Mouse (Mus musculus) neural tube, embryonic 13.5 days (tissue): ENCODE measurements around the gene Lrrfip1. TPM values are rescaled to one million over a fixed set of nuclear protein-coding genes. Genes with fewer than 3 reads are reported as not detected.
A peak's percentile ranks its signal among the peaks of the same experiment; 100 is the strongest.

ENCODE experiments used
- ATAC-seq: fragments of 200-750 bp; cut with Nextera tagmentation; 2 replicates; pipeline ENCODE4 v1.8.0; 2017; ENCODE audit warnings: low read depth, mild to moderate bottlenecking, moderate TSS enrichment, moderate library complexity
- H3K27ac ChIP-seq: fragments of 300-500 bp; sonication (generic); replicated peaks from 2 replicates; pipeline ENCODE4 v1.5.1; 2015; ENCODE audit warnings: moderate library complexity, mild to moderate bottlenecking, inconsistent platforms
- H3K27me3 ChIP-seq: fragments of 300-500 bp; sonication (generic); 2 replicates; pipeline ENCODE4 v1.6.1; 2015; ENCODE audit warnings: mild to moderate bottlenecking, inconsistent platforms
- H3K36me3 ChIP-seq: fragments of 300-500 bp; sonication (generic); 2 replicates; pipeline ENCODE4 v1.6.1; 2015; ENCODE audit warnings: mild to moderate bottlenecking, inconsistent platforms
- H3K4me1 ChIP-seq: fragments of 300-500 bp; sonication (generic); replicated peaks from 2 replicates; pipeline ENCODE4 v1.6.1; 2015; ENCODE audit warnings: inconsistent platforms
- H3K4me2 ChIP-seq: fragments of 300-500 bp; sonication (generic); 2 replicates; pipeline ENCODE4 v1.6.1; 2015; ENCODE audit warnings: inconsistent platforms, mild to moderate bottlenecking, moderate library complexity
- H3K4me3 ChIP-seq: fragments of 300-500 bp; sonication (generic); 2 replicates; pipeline ENCODE4 v1.5.1; 2015; ENCODE audit warnings: mild to moderate bottlenecking, inconsistent platforms
- H3K9ac ChIP-seq: fragments of 300-500 bp; sonication (generic); 2 replicates; pipeline ENCODE4 v1.6.1; 2015; ENCODE audit warnings: moderate library complexity, mild to moderate bottlenecking, inconsistent platforms
- H3K9me3 ChIP-seq: fragments of 300-500 bp; sonication (generic); 2 replicates; pipeline ENCODE4 v1.6.1; 2016; ENCODE audit warnings: inconsistent platforms
- WGBS: fragments of 180-500 bp; shearing (Covaris S2); methylation state at CpG from one replicate; pipeline ENCODE4 v1.1.7; 2015; 5-methylcytosine and 5-hydroxymethylcytosine counted together
- polyA plus RNA-seq: library from polyadenylated mRNA; unstranded; fragments of >200 nt; fragmentation: Nextera tagmentation; extraction: Ambion mirVana; gene quantifications from 2 replicates; pipeline ENCODE4 v1.2.1, GENCODE M21; 2015

Gene Lrrfip1
- 33.7 and 34.6 TPM in 2 replicates for polyA plus RNA-seq

- peaks cover 40% of the 10 kb centered on the region for H3K4me1 ChIP-seq
- H3K36me3 ChIP-seq = no peaks in the 10 kb centered on the region
- 3% methylated on average over 59 of the region's 59 CpGs for WGBS
- H3K4me2 ChIP-seq = peak within 1 kb of the TSS; percentile 99
- H3K9ac ChIP-seq = peak within 1 kb of the TSS; percentile 87
- peak within 1 kb of the TSS; percentile 69 for H3K27ac ChIP-seq
- ATAC-seq = peak; percentile 86
- peak within 1 kb of the TSS; percentile 79 for H3K4me3 ChIP-seq
- peaks cover 4% of the 10 kb centered on the region; the same call in 1 of the 2 replicates for H3K27me3 ChIP-seq
- H3K9me3 ChIP-seq = no peaks in the 10 kb centered on the region
Measured at GRCm38 (mm10) chr1:90998268-90998890, at the start of gene Lrrfip1. TSS of gene Lrrfip1 (plus strand) at chr1:90998737.

- H3K27me3 ChIP-seq = no peaks in the 10 kb centered on the region
- H3K9me3 ChIP-seq = no peaks in the 10 kb centered on the region
- H3K4me2 ChIP-seq = no peak overlapping the region
- no peak overlapping the region for H3K9ac ChIP-seq
- no peak overlapping the region for H3K4me3 ChIP-seq
- ATAC-seq = no peak
- no peak overlapping the region for H3K27ac ChIP-seq
- 83% methylated on average over 9 of the region's 9 CpGs for WGBS
- H3K4me1 ChIP-seq = peaks cover 6% of the 10 kb centered on the region; the same call in 1 of the 2 replicates
- no peaks in the 10 kb centered on the region for H3K36me3 ChIP-seq
Measured at GRCm38 (mm10) chr1:90949309-90949708, 49.2 kb upstream of the Lrrfip1 start.

GRCm38 (mm10) chr1:90951670-90952069 is 46.9 kb upstream of the Lrrfip1 start:
- Histone ChIP-seq H3K27ac (no peak overlapping the region), H3K9ac (no peak overlapping the region), H3K4me2 (no peak overlapping the region), H3K27me3 (no peaks in the 10 kb centered on the region), H3K4me3 (no peak overlapping the region), H3K36me3 (no peaks in the 10 kb centered on the region), H3K9me3 (no peaks in the 10 kb centered on the region), H3K4me1 (peaks cover 6% of the 10 kb centered on the region; the same call in 1 of the 2 replicates)
- WGBS = 88% methylated on average over 7 of the region's 7 CpGs
- no peak for ATAC-seq

DNA sequence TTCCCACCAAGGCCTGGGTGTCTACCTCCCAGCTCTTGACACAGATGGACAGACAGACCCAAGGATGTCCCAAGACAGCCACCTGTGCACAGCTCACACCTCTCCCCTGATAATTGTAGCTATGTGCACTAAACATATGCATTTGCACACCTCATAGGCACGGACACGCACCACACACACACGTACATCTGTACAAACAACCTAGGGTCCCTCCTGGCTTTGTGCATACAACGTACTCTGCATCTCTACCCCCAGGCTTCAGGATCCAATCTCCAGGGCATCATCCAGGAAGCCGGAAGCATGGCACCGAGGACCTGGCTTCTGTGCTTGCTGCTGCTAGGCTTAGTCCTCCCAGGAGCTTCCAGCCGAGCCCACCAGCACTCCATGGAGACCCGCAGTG is 45.7 kb upstream of the Lrrfip1 start, which contains the start of gene Prlh:
Gene Prlh, plus strand, starts transcription at position 301 of the 400 bp plus-strand sequence.
- 74% methylated on average over 8 of the region's 8 CpGs for WGBS
- ATAC-seq = no peak
- H3K4me2 ChIP-seq = no peak within 1 kb of the TSS
- no peaks in the 10 kb centered on the region for H3K36me3 ChIP-seq
- H3K9ac ChIP-seq = no peak within 1 kb of the TSS
- H3K4me1 ChIP-seq = peaks cover 6% of the 10 kb centered on the region; the same call in 1 of the 2 replicates
- H3K27ac ChIP-seq = no peak within 1 kb of the TSS
- H3K4me3 ChIP-seq = no peak within 1 kb of the TSS
- no peaks in the 10 kb centered on the region for H3K9me3 ChIP-seq
- 0 out of 2 replicates have a peak, but pooled peaks cover 1% of the 10 kb centered on the region for H3K27me3 ChIP-seq

GRCm38 (mm10) chr1:90953688-90954087 is 44.8 kb upstream of the Lrrfip1 start:
- Histone ChIP-seq H3K9ac (no peak overlapping the region), H3K9me3 (no peaks in the 10 kb centered on the region), H3K27ac (no peak overlapping the region), H3K36me3 (no peaks in the 10 kb centered on the region), H3K4me2 (no peak overlapping the region), H3K27me3 (peaks cover 7% of the 10 kb centered on the region; the same call in 1 of the 2 replicates), H3K4me3 (no peak overlapping the region), H3K4me1 (peaks cover 6% of the 10 kb centered on the region; the same call in 1 of the 2 replicates)
- WGBS = 69% methylated on average over 11 of the region's 11 CpGs
- ATAC-seq = no peak

DNA sequence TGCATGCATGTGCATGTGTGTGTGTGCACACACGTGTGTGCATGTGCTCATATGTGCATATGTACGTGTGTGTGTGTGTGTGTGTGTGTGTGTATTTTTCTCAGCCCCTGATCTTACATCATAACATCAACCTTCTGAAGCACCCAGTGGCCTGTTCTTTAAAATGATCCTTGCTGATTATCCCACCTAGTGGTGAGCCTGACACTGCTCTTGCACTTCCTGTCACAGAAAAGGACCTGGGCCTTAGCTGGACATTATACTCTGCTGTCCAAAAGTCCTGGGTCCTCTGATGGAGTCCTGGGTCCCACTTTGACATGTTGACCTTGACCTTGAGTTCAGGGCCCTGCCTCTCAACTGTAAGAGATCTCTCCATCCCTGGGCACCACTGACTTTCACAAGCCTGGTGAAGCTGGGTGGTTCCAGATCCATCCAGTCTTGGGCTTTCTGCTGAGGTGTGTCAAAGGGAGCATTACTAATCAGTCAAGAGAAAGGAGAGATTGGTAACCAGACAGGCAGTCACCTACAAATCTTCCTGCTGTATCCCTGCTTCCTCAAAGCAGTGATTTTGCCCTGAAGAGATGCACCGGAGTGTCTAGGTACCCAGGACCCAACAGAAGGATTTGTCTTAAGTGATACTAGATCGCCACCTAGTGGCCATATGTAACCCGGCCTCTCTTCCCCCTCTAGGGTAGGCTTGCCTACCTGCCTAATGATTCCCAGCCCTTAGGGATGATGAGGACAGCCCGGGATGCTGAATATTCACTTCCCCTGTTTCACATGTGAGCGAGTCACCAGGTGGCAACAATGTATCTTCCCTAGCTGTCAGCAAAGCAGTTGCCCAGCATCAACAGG is 42.1 kb upstream of the Lrrfip1 start:
- H3K27ac ChIP-seq = no peak overlapping the region
- no peaks in the 10 kb centered on the region for H3K36me3 ChIP-seq
- H3K27me3 ChIP-seq = peaks cover 7% of the 10 kb centered on the region; the same call in 1 of the 2 replicates
- 33% methylated on average over 7 of the region's 7 CpGs for WGBS
- H3K4me3 ChIP-seq = no peak overlapping the region
- H3K4me1 ChIP-seq = peaks cover 6% of the 10 kb centered on the region; the same call in 1 of the 2 replicates
- no peak overlapping the region for H3K4me2 ChIP-seq
- H3K9me3 ChIP-seq = no peaks in the 10 kb centered on the region
- peak; percentile 85; the same call in 1 of the 2 replicates for ATAC-seq
- no peak overlapping the region for H3K9ac ChIP-seq

DNA sequence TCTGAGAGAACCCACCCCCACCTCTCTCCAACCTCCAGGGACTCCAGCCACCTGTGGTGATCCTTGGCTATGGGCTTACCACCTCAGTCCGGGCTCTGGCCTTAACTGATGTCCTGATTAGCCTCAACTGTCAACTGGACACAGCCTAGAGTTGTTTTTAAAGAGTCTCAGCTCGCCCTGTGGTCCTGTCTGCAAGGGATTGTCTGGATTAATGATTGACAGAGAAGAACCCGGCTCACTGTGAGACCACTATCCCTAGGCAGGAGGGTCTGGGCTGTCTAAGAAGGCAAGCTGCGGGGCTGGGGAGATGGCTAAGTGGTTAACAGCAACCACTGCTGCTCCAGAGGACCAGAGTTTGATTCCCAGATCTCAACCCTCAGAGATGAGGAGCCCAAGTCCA is 36.0 kb upstream of the Lrrfip1 start:
- WGBS = 26% methylated on average over 4 of the region's 4 CpGs
- Histone ChIP-seq H3K9ac (no peak overlapping the region), H3K4me2 (no peak overlapping the region), H3K9me3 (no peaks in the 10 kb centered on the region), H3K4me3 (no peak overlapping the region), H3K27ac (no peak overlapping the region), H3K27me3 (peaks cover 7% of the 10 kb centered on the region; the same call in 1 of the 2 replicates), H3K36me3 (no peaks in the 10 kb centered on the region), H3K4me1 (peaks cover 2% of the 10 kb centered on the region)
- no peak for ATAC-seq

- Histone ChIP-seq H3K9me3 (no peaks in the 10 kb centered on the region), H3K4me1 (peaks cover 6% of the 10 kb centered on the region), H3K9ac (no peak overlapping the region), H3K36me3 (no peaks in the 10 kb centered on the region), H3K27me3 (peaks cover 4% of the 10 kb centered on the region; the same call in 1 of the 2 replicates), H3K4me3 (no peak overlapping the region), H3K27ac (no peak overlapping the region), H3K4me2 (no peak overlapping the region)
- WGBS = 26% methylated on average over 3 of the region's 3 CpGs
- no peak for ATAC-seq
Measured at GRCm38 (mm10) chr1:90962994-90963393, 35.5 kb upstream of the Lrrfip1 start.

DNA sequence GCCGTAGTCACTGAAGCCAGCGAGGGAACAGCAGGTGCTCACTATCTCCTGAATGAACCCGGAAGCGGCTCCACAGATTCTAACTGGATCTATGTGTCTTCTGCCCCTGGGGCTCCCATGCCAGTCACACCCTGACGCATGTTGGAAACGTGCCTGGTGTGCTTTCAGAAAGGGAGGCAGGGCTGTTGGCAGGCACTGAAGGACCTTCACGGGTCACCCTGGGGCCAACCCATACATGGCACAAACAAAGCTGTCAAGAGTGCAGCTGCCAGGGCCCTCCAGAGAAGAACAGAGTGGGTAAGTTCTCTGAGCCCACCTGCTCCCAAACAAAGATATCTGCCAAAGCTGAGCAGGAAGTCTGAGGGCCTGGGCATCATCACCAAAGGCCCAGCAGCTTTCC is 31.0 kb upstream of the Lrrfip1 start:
- Histone ChIP-seq H3K4me1 (peaks cover 11% of the 10 kb centered on the region), H3K9me3 (no peaks in the 10 kb centered on the region), H3K36me3 (no peaks in the 10 kb centered on the region), H3K27me3 (no peaks in the 10 kb centered on the region), H3K27ac (no peak overlapping the region), H3K4me3 (no peak overlapping the region), H3K4me2 (no peak overlapping the region), H3K9ac (no peak overlapping the region)
- WGBS = 49% methylated on average over 7 of the region's 7 CpGs
- ATAC-seq = peak; percentile 79

DNA sequence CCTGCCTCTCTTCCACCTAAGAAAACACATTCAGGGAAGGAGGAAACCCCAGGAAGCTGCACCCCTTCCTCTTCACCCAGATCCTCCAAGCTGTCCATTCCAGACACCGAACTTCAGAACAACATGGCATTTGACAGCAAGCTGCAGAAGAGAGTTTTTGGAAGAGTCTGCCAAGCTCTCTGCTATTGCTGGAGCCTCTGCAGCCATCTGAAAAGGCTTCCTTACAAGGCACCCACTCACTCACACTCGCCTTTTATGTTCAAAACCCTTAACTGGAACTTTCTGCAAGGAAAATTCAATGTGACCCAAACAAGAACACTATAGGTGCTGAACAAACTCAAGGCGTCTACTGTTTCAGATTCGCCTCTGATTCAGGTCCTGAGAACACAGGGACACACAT is 29.9 kb upstream of the Lrrfip1 start:
- no peak for ATAC-seq
- Histone ChIP-seq H3K36me3 (no peaks in the 10 kb centered on the region), H3K4me2 (no peak overlapping the region), H3K27ac (no peak overlapping the region), H3K9ac (no peak overlapping the region), H3K27me3 (no peaks in the 10 kb centered on the region), H3K4me1 (peaks cover 21% of the 10 kb centered on the region), H3K9me3 (no peaks in the 10 kb centered on the region), H3K4me3 (no peak overlapping the region)
- 85% methylated on average over 4 of the region's 4 CpGs for WGBS

DNA sequence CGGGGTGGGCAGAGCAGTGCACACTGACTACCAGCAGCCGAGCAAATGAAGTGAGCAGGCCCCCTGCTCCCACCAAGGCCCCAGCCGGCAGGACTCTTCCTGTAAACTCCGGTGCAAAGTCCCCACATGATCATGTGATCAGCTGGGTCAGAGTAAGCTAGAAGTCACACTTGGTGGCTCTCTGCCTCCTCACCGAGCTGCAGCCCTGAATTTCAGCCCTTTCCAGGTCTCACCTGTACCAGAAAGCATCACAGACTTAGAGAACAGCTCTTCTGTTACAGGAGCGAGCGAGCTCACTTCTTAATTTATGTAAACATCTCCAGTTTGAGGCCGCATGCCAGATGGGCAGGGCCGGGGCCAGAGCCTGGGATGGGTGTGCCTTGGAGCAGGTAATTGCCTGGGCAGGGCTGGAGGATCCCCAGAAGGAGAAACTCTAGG is 29.2 kb upstream of the Lrrfip1 start, which contains the start of gene Rab17:
Gene Rab17, minus strand, starts transcription at position 315 of the 438 bp plus-strand sequence.
- peaks cover 28% of the 10 kb centered on the region for H3K4me1 ChIP-seq
- no peak within 1 kb of the TSS for H3K4me3 ChIP-seq
- no peak within 1 kb of the TSS for H3K27ac ChIP-seq
- WGBS = 44% methylated on average over 9 of the region's 9 CpGs
- H3K9ac ChIP-seq = no peak within 1 kb of the TSS
- no peaks in the 10 kb centered on the region for H3K27me3 ChIP-seq
- no peak for ATAC-seq
- H3K4me2 ChIP-seq = no peak within 1 kb of the TSS
- no peaks in the 10 kb centered on the region for H3K36me3 ChIP-seq
- H3K9me3 ChIP-seq = no peaks in the 10 kb centered on the region

- Histone ChIP-seq H3K36me3 (no peaks in the 10 kb centered on the region), H3K9ac (no peak overlapping the region), H3K27ac (no peak overlapping the region), H3K27me3 (no peaks in the 10 kb centered on the region), H3K4me2 (no peak overlapping the region), H3K9me3 (no peaks in the 10 kb centered on the region), H3K4me3 (no peak overlapping the region), H3K4me1 (peaks cover 34% of the 10 kb centered on the region)
- 81% methylated on average over 10 of the region's 10 CpGs for WGBS
- no peak for ATAC-seq
Measured at GRCm38 (mm10) chr1:90969881-90970390, 28.6 kb upstream of the Lrrfip1 start.
